Mouse (Mus musculus) small intestine, adult 2 months (tissue): Measurements from ENCODE around the gene Dcun1d3. TPM values are rescaled to one million over a fixed set of nuclear protein-coding genes. Genes with fewer than 3 reads are reported as not detected.

Experiments
- H3K27ac ChIP-seq: fragments of 200-500 bp; 2 replicates; pipeline ENCODE4 v1.5.1; 2012; ENCODE audit warnings: low read depth, low read length, control low read depth, inconsistent platforms; ENCODE audit not compliant: insufficient read depth
- H3K27me3 ChIP-seq: fragments of 200-500 bp; 2 replicates; pipeline ENCODE4 v1.6.1; 2012; ENCODE audit warnings: mild to moderate bottlenecking, moderate library complexity, low read length, inconsistent platforms; ENCODE audit not compliant: control insufficient read depth, insufficient read depth
- H3K36me3 ChIP-seq: fragments of 200-500 bp; 2 replicates; pipeline ENCODE4 v1.6.1; 2012; ENCODE audit warnings: mild to moderate bottlenecking, low read length, control low read depth, inconsistent platforms; ENCODE audit not compliant: control insufficient read depth, insufficient read depth
- H3K4me1 ChIP-seq: fragments of 200-500 bp; 2 replicates; pipeline ENCODE4 v1.6.1; 2012; ENCODE audit warnings: low read length, inconsistent platforms, mixed read lengths; ENCODE audit not compliant: control insufficient read depth, insufficient read depth, insufficient read length
- H3K4me3 ChIP-seq: fragments of 200-500 bp; 2 replicates; pipeline ENCODE4 v1.5.1; 2012; ENCODE audit warnings: low read depth, mild to moderate bottlenecking, control low read depth, inconsistent platforms, low read length, moderate library complexity
- CTCF ChIP-seq: fragments of 200-500 bp; IDR thresholded peaks from 2 replicates; pipeline ENCODE4 v1.5.1; 2012; ENCODE audit warnings: low read depth, mild to moderate bottlenecking, control low read depth, inconsistent platforms, low read length, moderate library complexity, mixed read lengths; ENCODE audit not compliant: insufficient replicate concordance, insufficient read length; ENCODE audit errors: extremely low read depth
- POLR2A ChIP-seq: fragments of 200-500 bp; IDR thresholded peaks from 2 replicates; pipeline ENCODE4 v1.6.1; 2012; ENCODE audit warnings: low read depth, mild to moderate bottlenecking, control low read depth, inconsistent platforms, low read length, moderate library complexity
- WGBS: fragments of 180-500 bp; shearing (Covaris S2); methylation state at CpG from one replicate; pipeline ENCODE4 v1.1.7; 2018; 5-methylcytosine and 5-hydroxymethylcytosine counted together
- polyA plus RNA-seq: library from polyadenylated mRNA; depleted of rRNA; stranded (reverse); fragments of >200 nt; gene quantifications from 2 replicates; pipeline ENCODE4 v1.2.3, GENCODE M21; 2012

Dcun1d3 gene
- polyA plus RNA-seq, 1 experiment = 2.8 TPM

DNA sequence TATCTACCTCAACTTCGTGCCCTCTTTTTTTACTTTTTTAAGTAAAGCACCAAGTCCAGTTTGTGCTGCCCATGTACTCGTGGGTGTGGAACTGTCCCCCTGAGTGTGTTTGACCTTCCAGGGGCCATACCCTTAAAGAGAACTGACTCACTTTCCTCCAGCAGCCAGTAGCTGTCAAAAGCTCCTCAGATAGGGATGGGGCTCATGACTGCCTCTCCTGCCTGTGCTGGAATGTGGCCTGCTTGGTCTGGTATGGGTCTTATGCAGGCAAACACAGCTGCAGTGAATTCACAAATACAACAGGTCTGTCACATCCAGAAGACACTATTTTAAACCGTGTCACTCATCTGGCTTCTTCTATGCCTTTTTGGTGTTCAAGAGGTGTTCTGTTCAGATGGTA is 15.6 kb upstream of the Dcun1d3 start:
- Histone ChIP-seq H3K4me3 (no peak overlapping the region), H3K27ac (no peak overlapping the region), H3K36me3 (no peaks in the 10 kb centered on the region), H3K27me3 (no peaks in the 10 kb centered on the region), H3K4me1 (no peaks in the 10 kb centered on the region)
- no peak for TF ChIP-seq CTCF
- no peak for TF ChIP-seq POLR2A
- WGBS = 79% methylated on average over 3 of the region's 3 CpGs

DNA sequence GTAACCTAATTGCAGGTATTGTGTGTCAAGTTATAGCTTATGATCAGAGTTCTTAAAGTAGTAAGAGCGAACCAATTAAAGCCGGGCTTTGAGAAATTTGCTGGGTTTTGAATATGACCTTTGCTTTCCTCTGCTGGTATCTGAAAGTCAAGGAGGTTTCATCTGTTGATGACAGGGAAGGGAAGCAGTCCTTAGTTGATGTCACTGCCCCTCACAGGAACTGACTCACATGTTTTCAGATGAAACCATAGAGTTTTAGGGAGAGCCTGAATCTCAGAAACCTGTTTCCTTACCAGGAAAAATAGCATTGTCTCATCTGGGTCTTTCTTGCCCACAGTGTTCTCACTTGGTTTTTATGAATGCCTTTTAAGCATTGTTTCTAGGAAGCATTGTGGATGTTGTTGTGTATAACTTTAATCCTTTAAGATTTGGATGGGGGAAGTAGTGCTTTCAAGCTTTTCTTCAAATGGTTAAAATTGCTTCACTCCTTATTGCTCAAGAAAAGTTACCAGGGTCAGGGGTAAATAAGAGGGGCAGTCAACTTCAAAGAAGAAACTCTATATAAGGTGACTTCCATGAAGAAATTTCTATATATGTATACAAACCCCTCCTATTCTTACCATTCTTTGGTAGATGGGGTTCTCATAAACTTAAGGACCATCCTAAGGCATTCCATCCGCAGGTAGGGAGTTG is 10.6 kb upstream of the Dcun1d3 start:
- Histone ChIP-seq H3K36me3 (no peaks in the 10 kb centered on the region), H3K4me3 (no peak overlapping the region), H3K4me1 (no peaks in the 10 kb centered on the region), H3K27ac (no peak overlapping the region), H3K27me3 (no peaks in the 10 kb centered on the region)
- WGBS = 88% methylated on average over 3 of the region's 3 CpGs
- TF ChIP-seq CTCF (no peak), POLR2A (no peak)

DNA sequence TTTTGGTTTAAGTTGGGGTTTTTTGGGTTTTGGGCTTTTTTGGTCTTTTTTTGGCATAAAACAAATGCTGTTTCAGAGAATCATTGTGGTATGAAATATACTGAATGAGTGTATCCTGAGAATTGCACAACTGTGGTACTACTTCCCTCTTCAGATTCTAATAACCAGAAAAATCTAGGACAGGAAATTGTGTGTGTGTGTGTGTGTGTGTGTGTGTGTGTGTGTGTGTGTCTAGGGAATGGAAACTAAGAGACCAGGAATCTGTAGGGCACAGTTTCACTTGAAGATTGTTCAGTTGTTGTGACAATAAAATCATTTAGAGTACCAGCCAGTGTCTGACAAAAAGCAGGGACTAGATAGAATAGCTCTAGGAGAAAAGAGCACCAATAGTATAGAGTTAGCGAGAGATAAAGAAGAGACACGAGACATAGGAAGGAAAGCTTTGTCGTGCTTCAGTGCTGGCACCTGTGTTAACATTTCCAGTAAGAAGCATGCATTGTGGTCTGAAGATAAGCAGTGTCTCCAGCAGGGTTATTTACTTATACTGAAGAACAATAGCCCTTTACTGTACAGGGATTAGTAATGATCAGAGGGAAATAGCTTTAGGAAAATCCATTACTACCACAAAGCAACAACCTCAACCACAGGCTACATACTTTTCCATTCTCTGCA is 3.4 kb upstream of the Dcun1d3 start:
- no peak overlapping the region for H3K27ac ChIP-seq
- H3K36me3 ChIP-seq = no peaks in the 10 kb centered on the region
- H3K4me1 ChIP-seq = no peaks in the 10 kb centered on the region; the same call in 1 of the 2 replicates
- no peak overlapping the region for H3K4me3 ChIP-seq
- H3K27me3 ChIP-seq = no peaks in the 10 kb centered on the region
- TF ChIP-seq CTCF (no peak), POLR2A (no peak)
- WGBS = 35% methylated on average over 3 of the region's 3 CpGs

DNA sequence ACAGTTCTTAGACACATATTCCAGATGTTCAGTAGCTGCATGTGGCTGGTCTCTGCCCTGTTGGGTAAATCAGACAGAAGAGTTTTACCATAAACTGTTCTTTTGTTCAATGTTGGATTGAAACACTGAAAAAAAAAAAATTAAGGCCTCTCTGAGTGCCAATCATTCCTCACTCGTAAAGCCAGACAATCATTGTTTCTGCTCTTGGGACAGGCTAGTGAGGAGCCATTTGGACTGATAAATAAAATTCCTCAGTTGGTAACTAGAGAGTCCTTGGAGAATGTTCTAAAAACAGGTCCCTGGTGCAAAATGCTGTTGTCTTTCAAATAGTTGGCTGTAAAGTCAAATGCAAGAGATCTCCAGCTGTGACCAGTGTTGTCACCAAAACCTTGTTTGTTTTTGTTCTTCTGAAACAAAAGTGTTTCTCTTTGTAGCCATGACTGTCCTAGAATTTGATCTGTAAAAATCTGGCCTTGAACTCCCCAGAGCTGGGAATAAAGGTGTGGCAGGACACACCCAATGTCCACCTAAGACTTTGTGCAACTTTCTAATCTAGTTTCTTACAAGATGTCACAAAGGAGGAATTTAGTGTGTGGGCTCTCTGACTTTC is 2.3 kb upstream of the Dcun1d3 start:
- 77% methylated on average over 1 of the region's 1 CpGs for WGBS

DNA sequence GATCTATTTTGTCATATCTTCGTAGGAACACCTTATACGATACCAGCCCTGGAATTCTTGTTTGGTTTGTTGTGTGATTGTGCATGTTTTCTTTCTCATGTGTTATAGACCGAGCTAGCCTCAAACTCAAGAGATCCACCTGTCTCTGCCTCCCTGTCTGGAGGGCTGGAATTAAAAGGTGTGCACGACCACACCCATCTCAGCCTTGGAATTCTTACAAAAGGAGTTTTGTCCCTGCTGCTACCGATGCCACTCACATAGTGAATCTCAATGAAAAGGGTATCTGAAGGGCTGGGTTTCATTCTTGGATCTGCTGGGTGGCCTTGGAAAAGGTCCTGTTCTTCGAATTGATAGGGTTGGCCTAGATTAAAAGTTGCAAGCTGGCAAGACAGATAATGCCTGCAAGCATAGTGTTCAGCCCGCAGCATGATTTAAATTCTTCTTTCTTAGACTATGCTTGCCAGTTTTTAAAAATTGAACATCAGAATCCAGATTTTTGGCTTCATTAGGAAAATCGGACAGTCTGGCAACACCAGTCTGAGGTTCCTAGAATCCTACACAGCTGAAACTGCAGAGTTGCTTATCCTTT is 1.5 kb upstream of the Dcun1d3 start:
- WGBS = 89% methylated on average over 8 of the region's 8 CpGs
- Histone ChIP-seq H3K36me3 (no peaks in the 10 kb centered on the region), H3K4me1 (no peaks in the 10 kb centered on the region; the same call in 1 of the 2 replicates), H3K4me3 (no peak overlapping the region), H3K27ac (no peak overlapping the region), H3K27me3 (no peaks in the 10 kb centered on the region)
- TF ChIP-seq CTCF = no peak
- no peak for TF ChIP-seq POLR2A

More for the DNA sequence above, 2.3 kb upstream of the Dcun1d3 start:
- Histone ChIP-seq H3K27me3 (no peaks in the 10 kb centered on the region), H3K4me3 (no peak overlapping the region), H3K4me1 (no peaks in the 10 kb centered on the region; the same call in 1 of the 2 replicates), H3K36me3 (no peaks in the 10 kb centered on the region), H3K27ac (no peak overlapping the region)
- TF ChIP-seq CTCF (no peak), POLR2A (no peak)

DNA sequence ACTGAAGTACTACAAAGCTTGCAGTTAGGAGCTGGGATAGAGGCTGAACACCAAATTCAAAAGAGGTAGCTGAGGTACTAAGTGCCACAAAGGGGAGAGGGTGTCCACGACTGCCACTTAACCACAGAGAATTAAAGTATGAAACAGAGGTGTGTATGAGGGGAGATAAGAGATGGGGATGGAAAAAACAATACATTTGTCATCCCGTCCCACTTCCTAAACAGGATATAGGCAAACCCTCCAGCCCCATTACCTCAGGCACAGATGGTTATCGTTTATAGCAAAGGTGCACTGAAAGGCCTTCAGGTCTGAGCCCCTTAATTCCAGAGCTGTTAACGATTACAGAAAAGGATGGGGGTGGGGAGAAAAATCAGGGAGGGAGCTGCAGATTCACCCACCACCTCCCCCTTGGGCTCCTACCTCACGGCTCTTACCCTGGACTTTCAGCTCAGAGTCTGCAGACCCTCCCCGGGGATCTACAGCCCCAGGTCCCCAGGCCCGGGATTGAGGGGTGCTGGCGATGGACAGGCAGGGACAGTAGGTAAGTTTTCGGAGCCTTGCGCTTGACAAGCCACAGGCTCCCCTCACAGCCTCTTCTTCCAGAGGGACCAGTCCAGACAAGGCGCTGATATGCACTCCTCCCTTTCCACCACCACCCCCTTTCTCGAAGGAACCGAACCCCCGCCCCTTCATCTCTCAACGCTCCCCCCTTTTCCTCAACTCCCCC is 1.1 kb downstream of the Dcun1d3 start:
- TF ChIP-seq POLR2A = no peak
- no peak for TF ChIP-seq CTCF
- under 1% methylated on average over 15 of the region's 15 CpGs for WGBS

More for the DNA sequence above, 1.1 kb downstream of the Dcun1d3 start:
- H3K27ac ChIP-seq = no peak overlapping the region; the same call in 1 of the 2 replicates
- H3K27me3 ChIP-seq = no peaks in the 10 kb centered on the region
- peaks cover 2% of the 10 kb centered on the region; the same call in 1 of the 2 replicates for H3K4me1 ChIP-seq
- no peaks in the 10 kb centered on the region for H3K36me3 ChIP-seq
- H3K4me3 ChIP-seq = peak overlapping the region; percentile 75
